Mouse (Mus musculus) cerebellum, adult 2 months (tissue): ENCODE measurements around the gene Lct.

Experiments
- CTCF ChIP-seq: fragments of 200-500 bp; IDR thresholded peaks from 2 replicates; pipeline ENCODE4 v1.5.1; 2011; ENCODE audit warnings: low read depth, mild to moderate bottlenecking, control low read depth, low read length, moderate library complexity, borderline replicate concordance; ENCODE audit not compliant: insufficient read depth
- POLR2A ChIP-seq: fragments of 200-500 bp; IDR thresholded peaks from 2 replicates; pipeline ENCODE4 v1.6.1; 2011; ENCODE audit warnings: low read length, control low read depth, borderline replicate concordance; ENCODE audit not compliant: insufficient read depth

DNA sequence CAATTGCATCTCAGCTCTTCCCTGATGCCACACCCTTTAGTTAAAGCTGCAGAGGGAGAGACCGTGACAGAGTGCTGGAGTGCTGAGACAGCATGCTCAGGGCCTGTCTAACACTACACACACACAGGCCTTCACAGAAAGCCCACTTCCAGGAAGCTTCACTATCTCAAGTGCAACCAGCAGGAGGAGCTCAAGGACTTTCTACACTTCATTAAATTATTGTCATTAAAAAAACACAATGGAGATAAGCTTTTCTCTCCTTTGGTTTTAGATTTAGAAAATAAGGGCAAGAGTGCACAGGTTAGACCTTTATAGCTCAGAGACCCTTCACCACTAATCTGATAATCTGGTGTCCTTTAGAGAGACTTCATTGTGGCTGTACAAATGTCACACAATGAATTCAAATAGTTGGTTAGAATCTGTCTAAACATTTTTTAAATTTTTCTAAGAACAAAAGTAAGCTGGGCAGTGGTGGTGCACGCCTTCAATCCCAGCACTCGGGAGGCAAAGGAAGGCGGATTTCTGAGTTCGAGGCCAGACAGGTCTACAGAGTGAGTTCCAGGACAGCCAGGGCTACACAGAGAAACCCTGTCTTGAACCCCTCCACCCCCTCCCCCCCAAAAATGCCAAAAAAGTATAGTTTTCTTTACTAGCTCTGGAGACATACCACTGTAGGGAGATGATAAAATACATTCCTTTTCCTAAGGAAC lies 40.8 kb upstream of the Lct start:
- TF ChIP-seq CTCF = peak; percentile 20; the same call in 1 of the 2 replicates
- no peak for TF ChIP-seq POLR2A
